Mouse (Mus musculus) kidney, adult 8-10 months (tissue): Measurements from ENCODE around the gene Tspan4.

Experiments
- DNase-seq, 2 experiments: peaks; one replicate each; pipeline ENCODE4 v3.0.0; 2022

The Tspan4 gene

DNA sequence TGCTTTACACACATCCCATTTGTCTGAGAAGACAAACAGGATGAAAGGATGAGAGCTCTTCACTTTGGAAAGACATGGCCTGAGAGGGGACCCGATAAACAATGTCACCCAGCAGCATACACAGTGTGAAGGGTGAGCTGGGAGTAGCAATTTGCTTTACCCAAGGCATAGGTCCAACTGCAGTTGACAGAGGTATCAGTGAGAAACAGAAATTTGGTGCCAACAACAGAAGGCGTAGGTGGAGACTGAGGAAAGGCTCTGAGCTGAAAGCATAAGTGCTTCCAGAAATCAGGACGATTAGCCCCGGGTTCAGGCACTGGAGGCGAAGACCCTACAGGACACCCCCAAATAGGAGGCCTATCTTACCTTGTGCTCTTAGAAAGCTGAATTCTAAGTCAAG, 35.2 kb downstream of the Tspan4 start:
- no peak for DNase-seq

DNA sequence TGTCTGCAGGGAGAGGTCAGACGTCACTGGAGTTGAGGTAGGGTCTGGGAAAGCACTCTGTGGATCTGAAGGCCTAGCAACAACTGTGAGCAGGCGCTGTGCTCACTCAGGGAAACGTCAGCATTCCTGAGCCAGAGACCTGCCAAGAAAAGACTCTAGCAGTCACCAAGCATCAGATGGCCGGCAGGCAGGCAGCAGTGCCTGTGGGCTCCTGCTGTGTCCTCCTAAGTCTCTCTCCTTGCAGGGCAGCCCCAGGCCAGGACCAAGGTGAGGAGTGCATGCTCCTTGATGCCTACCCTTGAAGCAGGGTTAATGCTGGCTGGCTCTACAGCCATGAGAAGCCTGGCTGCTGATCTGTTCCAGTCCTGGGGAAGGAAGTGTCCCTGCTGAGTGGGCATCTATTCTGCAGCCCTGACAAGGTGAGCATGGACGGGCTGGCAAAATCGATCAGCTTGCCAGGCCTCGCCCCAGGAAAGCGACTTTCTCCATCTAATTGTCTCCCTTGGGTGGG, 35.7 kb downstream of the Tspan4 start:
- DNase-seq: no peak

DNA sequence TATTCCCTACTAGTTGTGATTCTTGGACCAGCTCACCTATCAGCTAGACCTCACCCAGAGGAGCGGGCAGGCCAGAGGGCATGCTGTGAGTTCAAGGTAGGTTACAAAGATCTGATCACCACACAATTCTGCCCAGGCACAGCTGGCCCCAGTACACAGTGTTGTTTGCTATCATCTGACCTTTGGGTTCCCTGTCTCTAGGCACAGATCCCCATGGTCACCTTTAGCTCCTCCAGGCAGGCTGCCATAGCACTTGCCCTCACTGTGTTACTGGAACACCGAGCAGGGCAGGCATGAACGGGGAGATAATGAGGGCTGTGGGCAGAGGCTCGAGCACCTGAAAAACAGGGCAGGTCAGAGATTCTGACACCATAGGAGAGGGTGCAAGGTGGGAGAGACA, 42.6 kb downstream of the Tspan4 start:
- DNase-seq: no peak

DNA sequence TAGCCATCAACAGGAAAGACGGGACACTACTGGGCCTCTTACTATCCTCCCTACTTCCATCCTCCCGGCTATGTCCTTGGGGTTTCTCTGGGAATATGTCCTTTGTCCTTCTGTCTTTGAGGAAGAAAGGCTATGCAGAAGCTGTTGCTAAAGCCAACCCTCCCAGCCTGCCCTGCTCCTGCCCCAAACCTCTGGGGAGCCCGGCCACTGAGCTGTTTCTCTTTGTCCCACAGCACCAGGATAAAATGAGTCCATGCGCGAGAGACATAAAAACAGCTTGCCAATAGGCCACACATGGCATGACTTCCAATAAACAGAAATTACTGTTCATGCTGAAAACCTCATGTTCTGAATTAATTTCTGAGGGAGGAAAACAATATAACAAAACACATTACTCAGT, 43.3 kb downstream of the Tspan4 start:
- no peak for DNase-seq

DNA sequence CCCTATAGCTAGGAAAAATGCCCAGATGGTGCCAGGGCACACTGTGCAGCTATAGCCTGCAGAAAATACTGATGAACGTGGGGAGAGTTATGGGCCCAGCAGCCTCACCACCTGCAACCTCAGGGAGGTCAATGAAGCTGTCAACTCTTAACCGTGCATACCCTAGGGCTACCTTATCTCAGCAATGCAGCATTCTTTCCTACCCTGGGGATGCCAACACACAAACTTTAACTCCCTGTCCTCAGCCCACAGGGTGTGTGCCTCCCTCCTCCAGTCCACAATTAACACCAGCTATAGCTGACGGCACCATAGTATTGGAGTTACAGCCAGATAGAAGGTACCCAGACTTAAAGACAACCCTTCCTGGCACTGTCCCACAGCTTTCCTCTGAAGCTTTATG, 43.9 kb downstream of the Tspan4 start:
- DNase-seq: no peak

DNA sequence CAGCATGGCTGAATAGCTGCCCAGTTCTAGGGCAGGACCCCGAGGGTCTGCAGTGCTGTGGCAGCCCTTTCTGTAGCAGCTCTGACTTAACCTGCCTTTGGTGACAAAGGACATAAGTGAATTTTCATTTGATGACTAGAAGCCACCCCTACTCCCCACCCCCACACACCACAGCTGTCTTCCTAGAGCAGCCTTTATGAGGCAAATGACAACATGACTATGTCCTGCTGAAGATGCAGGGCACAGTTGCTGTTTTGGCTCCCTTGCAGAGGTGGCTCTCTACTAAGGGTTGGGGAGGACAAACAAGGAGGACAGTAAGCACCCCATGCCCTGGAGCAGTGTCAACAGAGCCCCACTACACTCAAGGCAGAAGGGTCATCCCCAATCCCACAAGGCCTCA, 44.8 kb downstream of the Tspan4 start:
- DNase-seq: no peak

DNA sequence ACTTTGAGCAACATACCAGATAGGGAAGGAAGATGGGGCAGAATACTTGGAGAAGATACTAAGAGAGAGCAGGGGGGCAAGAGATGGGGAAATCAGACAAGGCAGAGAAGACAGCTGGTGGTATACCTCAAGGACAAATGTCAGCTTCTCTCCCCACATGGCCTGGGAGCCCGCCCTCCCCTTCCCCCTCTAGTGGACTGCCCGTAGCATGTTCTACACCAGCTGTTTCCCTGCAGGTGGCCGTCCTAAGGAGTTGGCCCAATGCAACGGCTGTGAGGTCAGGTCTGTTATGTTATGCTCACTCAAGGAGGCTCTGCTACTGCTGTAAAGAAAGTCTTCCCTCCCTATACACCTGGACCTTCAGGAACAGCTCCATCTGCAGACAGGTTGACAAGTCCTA, 48.0 kb downstream of the Tspan4 start:
- DNase-seq: no peak

DNA sequence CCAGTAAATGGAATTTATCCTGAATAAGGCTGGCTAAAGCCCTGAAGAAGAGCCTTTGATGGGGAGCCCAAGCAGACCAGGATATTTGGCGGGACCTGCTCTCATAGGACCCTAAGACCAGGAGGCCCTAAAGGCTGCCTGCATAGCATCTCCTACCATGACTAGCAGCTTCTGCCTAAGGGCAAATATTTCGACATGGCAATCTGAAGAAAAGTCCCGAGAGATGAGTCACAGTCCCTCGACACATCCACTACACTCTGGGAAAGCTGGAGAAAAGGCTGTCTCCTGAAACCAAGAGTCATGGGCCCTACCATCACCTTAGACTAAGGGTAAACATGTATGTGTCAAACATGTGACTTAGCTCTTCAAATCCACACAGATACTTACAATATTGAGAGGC, 49.2 kb downstream of the Tspan4 start:
- DNase-seq: no peak

DNA sequence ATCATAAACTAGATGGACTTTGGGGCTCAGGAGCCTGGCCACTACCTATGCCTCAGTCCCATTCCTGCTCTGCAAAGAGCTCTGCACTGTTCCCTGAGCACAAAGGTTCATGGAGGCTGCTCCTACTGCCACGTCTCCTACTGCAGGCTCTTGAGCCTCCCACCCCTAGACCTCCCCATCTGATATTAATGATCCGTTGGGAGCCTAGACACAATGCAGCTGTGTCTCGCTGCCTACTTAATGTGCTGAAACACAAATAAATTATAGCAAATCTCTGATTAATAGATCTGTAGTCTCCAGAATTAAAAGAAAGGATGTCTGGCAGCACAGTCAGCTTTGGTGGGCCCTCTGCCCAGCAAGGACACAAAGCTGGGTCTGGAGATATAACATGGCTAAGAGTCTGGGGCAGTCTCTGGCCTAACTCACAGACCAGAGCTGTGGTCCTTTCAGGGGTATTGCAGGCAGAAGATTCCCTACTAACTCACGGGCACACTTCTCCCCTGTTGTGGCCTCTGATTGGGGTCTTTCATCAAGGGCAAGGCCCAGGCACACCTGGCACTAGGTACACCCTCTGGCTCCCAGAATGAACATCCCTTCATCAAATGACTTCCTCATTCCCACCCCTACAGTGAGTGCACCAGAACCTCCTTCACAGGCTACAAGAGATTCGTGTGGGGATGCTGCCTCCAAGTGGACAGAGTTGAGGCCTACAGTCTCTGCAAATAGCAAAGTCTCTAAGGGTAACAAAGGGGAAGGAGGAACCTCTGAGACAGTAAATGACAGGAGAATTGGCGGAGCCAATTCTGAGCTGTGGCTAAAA, 49.9 kb downstream of the Tspan4 start:
- DNase-seq: peak; percentile 65 to 81

DNA sequence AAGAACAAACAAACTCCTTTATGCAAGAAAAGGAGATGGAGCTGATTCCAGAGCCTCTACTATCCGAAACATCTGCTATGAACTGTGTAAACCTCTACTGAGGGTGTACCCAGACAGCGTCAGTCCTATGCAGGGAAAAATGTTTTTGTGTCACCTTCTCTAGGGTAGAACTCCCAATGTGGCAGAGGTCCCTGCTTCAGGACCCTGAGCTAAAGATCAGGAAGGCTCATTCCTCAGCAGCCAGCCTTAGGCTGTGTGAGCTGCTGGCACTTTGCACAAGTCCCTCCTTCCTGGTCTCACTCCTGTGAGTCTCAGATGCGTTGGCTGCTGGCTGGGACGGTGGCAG, 50.5 kb downstream of the Tspan4 start:
- no peak for DNase-seq

DNA sequence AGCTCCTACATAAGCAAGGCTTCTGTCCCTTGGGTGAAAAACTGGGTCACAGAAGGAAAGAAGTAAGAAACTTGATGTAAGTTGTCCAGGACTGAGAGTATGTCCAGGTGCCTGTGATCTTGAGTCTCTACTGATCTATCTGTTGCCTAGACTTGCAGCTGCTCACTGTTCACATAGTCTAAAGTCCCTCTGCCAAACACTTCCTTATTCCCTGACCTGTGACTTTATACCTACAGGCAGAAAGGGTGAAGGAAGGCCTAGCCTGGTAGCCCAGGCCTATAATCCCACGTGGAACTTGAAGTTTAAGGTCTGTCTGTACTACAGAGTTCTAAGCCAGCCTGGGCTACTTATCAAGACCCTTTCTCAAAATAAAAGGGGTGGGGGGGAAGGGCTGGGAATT, 60.5 kb downstream of the Tspan4 start:
- DNase-seq: no peak

DNA sequence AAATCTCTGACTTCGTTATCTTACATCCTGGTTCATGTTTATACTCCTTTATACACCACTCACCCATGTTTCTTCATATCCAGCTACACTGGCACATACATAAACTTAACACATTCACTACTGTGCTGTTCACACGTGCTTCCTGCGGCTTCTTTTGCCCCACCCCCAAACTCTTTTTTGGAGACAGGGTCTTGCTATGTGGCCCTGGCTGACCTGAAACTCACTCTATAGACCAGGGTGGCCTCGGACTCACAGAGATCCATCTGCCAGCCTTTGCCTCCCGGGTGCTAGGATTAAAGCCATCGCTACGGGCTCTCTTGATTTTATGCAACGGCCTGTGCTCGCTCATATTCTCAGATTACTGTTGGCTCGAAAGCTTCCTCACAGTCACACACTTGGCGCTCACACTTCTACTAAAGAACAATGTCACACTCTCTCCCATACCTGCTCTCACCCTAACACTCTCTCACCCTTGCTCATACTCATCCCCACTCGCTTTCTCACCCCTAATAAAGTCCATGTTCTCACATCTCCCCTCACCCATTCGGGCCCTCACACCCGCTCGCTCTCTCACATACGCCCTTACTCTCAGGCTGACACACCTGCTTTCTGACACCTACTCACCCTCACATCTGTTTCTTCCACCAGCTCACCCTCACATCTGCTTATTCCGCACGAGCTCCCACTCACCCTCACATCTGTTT, 64.0 kb downstream of the Tspan4 start:
- peak in 1 of 2 experiments; percentile 11 for DNase-seq

DNA sequence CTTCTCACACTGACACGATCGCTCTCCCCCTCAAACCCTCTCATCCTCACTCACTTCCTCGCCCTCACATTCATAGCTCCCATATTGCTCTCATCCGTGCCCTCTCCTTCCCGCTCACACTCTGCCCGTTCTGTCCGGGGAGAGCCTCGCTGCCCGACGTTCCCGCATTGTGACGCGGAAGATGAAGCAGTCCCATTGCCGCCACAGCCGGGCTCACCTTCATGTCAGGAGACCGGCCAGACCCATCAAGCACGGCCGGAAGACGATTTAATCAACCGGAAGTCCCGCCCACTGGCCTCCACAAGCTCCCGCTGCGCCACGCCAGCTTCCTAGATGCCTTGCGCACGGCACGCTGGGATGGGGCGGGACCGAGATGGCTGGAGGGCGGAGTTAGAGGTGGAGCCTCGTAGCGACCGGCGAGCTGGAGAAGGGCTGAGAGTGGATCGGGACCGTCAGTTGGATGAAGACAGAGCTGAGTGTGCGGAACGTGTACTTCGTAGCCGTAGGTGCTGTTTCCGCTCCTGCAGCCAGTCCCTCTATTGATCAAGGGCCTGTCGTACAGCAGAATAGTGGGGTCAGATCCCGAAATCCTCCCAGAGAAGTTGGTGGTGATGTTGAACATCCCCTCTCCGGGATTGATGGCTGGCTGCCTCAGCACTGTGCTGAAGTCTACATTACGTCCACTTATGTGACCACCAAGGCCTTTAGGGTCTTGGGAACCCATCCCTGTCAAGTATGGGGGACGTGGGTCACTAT, 64.7 kb downstream of the Tspan4 start, which contains the start of gene Chid1:
Chid1 (minus strand) TSS at position 302 of the 756 bp plus-strand sequence.
- DNase-seq: peak; percentile 98 to 99

DNA sequence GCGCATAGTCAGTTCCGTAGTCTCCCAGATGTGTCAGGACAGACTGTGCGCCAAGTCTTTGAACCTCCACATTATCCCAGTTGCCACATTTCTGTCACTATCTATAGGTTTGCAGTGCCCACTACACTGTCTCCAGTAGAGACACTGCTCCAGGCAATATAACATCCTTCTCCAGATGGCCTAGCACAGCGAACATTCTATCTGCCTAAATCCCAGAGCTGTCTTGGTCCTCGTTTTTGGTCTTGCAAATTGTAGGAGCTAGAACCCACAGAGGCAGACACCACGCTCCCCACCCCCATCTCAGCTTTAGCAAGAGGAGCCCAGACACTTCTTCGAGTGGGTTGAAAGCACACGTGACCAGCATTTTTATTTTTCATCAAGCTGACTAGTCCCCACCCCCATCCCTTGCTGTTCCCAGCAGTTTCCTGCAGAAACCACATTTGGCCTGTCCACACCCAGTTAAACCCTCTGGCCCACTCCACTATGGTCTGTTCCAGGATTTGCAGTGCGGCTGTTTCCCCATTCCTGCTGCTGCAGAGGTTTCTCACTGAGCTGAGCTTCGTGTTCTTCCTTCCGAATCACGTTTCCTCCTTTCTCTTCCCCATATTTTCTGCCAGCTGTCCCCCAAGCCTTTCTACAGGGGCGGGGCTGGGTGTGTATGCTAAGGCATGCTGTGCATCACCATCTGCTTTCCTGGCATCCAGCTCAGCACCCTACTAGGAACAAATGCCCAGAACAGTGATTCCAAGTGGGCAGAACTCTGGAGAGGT, 65.5 kb downstream of the Tspan4 start:
- peak; percentile 20 to 31 for DNase-seq

DNA sequence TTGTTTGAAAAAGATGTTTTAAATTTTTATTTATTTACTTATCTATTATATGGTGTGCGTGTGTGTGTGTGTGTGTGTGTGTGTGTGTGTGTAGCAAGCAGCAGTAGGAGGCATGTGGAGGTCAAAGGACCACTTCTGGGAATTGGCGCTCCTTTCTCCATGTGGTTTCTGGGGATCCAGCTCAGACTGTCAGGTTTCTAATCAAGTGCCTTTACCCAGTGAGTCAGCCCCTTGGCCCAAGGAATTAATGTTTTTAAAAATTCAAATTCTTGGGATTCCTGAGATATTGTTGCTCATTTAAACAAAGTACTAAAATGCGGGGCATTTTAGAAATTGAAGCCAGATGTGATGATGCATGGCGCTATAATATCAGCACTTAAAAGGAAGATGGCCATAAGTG, 66.6 kb downstream of the Tspan4 start:
- DNase-seq: no peak

DNA sequence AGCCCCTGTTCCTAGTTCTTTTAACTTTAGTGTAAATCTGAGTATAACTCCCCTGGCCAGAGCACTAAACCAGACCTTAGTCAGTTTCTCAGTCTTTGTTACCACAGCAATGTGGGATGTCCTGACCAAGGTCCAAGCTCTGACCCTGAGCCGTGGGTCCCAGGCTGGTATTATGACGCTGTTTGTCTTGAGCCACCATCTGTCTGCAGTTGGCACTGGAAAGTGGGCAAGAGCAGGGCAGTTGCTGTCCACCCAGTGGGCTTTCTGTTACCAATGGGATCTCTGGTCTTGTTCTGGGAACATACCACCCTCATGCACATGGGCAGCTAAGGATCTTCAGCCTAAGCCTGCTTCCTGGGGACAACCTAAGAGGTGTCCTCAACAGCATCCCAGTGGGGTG, 67.5 kb downstream of the Tspan4 start:
- DNase-seq: no peak
